Mouse (Mus musculus) small intestine, adult 2 months (tissue): Measurements from ENCODE around the gene Rhov.

Experiments used
- CTCF ChIP-seq: fragments of 200-500 bp; IDR thresholded peaks from 2 replicates; pipeline ENCODE4 v1.5.1; 2012; ENCODE audit warnings: low read depth, mild to moderate bottlenecking, control low read depth, inconsistent platforms, low read length, moderate library complexity, mixed read lengths; ENCODE audit not compliant: insufficient replicate concordance, insufficient read length; ENCODE audit errors: extremely low read depth
- POLR2A ChIP-seq: fragments of 200-500 bp; IDR thresholded peaks from 2 replicates; pipeline ENCODE4 v1.6.1; 2012; ENCODE audit warnings: low read depth, mild to moderate bottlenecking, control low read depth, inconsistent platforms, low read length, moderate library complexity

DNA sequence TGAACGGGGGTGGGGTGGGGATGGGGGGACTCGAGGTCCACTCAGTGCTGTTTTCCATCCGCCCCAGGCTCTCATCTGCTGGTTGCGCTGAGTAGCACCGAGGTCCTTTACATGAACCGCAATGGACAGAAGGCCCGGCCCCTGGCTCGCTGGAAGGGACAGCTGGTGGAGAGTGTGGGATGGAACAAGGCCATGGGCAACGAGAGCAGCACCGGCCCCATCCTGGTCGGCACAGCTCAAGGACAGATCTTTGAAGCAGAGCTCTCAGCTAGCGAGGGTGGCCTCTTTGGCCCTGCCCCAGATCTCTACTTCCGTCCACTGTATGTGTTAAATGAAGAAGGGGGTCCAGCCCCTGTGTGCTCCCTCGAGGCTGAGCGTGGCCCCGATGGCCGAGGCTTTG lies 21.8 kb upstream of the Rhov start:
- TF ChIP-seq POLR2A (no peak), CTCF (no peak)
